ENCODE assay signal across 8 mouse cellular contexts in genomic region chr1:149832952-149833351, GRCm38 (mm10).
A peak's percentile ranks its signal among the peaks of the same experiment; 100 is the strongest.
DNase-seq lines count a peak whose midpoint lies in the region; ATAC-seq and TF ChIP-seq lines count a peak whose summit lies in the region.

No protein-coding gene starts in this region.

- no peak overlapping the region for H3K4me3 ChIP-seq in heart, adult 2 months
- H3K4me3 ChIP-seq in heart, embryonic 12.5 days: no peak overlapping the region
- no peak overlapping the region for H3K4me3 ChIP-seq in intestine, postnatal 0 days (ENCODE audit: low read depth, low read length)

- H3K4me1 ChIP-seq in heart, adult 2 months (ENCODE audit: control insufficient read depth, insufficient read depth, low read length): no peaks in the 10 kb centered on the region
- H3K4me1 ChIP-seq in heart, embryonic 12.5 days (replicated peaks): no peaks in the 10 kb centered on the region
- no peaks in the 10 kb centered on the region for H3K4me1 ChIP-seq in intestine, postnatal 0 days (replicated peaks; ENCODE audit: control insufficient read depth, insufficient read depth, low read length)

- no peak overlapping the region for H3K4me2 ChIP-seq in heart, embryonic 12.5 days
- H3K4me2 ChIP-seq in intestine, postnatal 0 days (replicated peaks; ENCODE audit: low read depth): no peak overlapping the region

- WGBS in heart, adult 2 months: 19% methylated on average over 2 of the region's 2 CpGs
- WGBS in heart, embryonic 12.5 days: 34% methylated on average over 2 of the region's 2 CpGs
- 23% methylated on average over 2 of the region's 2 CpGs for WGBS in intestine, postnatal 0 days

- no peaks in the 10 kb centered on the region for H3K27me3 ChIP-seq in heart, adult 2 months (ENCODE audit: control insufficient read depth, insufficient read depth, low read length)
- H3K27me3 ChIP-seq in heart, embryonic 12.5 days (replicated peaks): no peaks in the 10 kb centered on the region
- no peaks in the 10 kb centered on the region for H3K27me3 ChIP-seq in intestine, postnatal 0 days (replicated peaks; ENCODE audit: control insufficient read depth, insufficient read depth, low read length)

- DNase-seq in heart, adult 2 months: no peak
- peak; percentile 19 for DNase-seq in ES-CJ7 (ENCODE audit: low read depth, low spot score)
- DNase-seq in embryo, embryonic 9.5 days (ENCODE audit: extremely low spot score): peak; percentile 14
- peak; percentile 44 for DNase-seq in mesoderm, embryonic 11.5 days (ENCODE audit: low read depth, low spot score)
- no peak for DNase-seq in thymus, postnatal 10 days (ENCODE audit: low spot score in 2 of 2)
- no peak for DNase-seq in spleen, postnatal 10 days (ENCODE audit: low spot score in 2 of 2)

- H3K27ac ChIP-seq in heart, adult 2 months: no peak overlapping the region
- no peak overlapping the region for H3K27ac ChIP-seq in heart, embryonic 12.5 days (ENCODE audit: poor library complexity, severe bottlenecking)
- H3K27ac ChIP-seq in intestine, postnatal 0 days (ENCODE audit: low read depth, low read length): no peak overlapping the region

- no peak for TF ChIP-seq POLR2A in heart, adult 2 months (IDR thresholded peaks at IDR 0.05; ENCODE audit: insufficient read depth, low read depth, low read length)

- no peak overlapping the region for H3K9ac ChIP-seq in heart, adult 2 months (ENCODE audit: low read depth, low read length)
- H3K9ac ChIP-seq in heart, embryonic 12.5 days: no peak overlapping the region
- no peak overlapping the region for H3K9ac ChIP-seq in intestine, postnatal 0 days (ENCODE audit: low read depth, low read length)

- no peak for TF ChIP-seq EP300 in heart, adult 2 months (IDR thresholded peaks at IDR 0.05; ENCODE audit: insufficient read depth, low read depth, low read length)

- intact Hi-C loops in heart, adult 2 months (cut with DNase I): loop anchor here (1.0 to 10.0 kb wide), 2 partner anchors 433 to 542 kb away; no protein-coding TSS in a partner anchor

- no peak for ATAC-seq in heart, embryonic 12.5 days (ENCODE audit: insufficient number of reproducible peaks, low FRiP score)
- ATAC-seq in intestine, postnatal 0 days: 0 out of 2 replicates have a peak, but pooled peaks have one; percentile 49

- H3K79me2 ChIP-seq in heart, adult 2 months (replicated peaks; ENCODE audit: control insufficient read depth, insufficient read depth, low read length): no peaks in the 10 kb centered on the region

- TF ChIP-seq CTCF in heart, adult 2 months (IDR thresholded peaks at IDR 0.05): peak; percentile 80
- peak; percentile 77 for TF ChIP-seq CTCF in intestine, postnatal 0 days (IDR thresholded peaks at IDR 0.05; ENCODE audit: low read depth)

- H3K36me3 ChIP-seq in heart, adult 2 months (ENCODE audit: control insufficient read depth, insufficient read depth, low read length): no peaks in the 10 kb centered on the region
- H3K36me3 ChIP-seq in heart, embryonic 12.5 days: no peaks in the 10 kb centered on the region
- no peaks in the 10 kb centered on the region for H3K36me3 ChIP-seq in intestine, postnatal 0 days (ENCODE audit: control insufficient read depth, insufficient read depth)

- no peaks in the 10 kb centered on the region for H3K9me3 ChIP-seq in heart, embryonic 12.5 days (replicated peaks)
- H3K9me3 ChIP-seq in intestine, postnatal 0 days (ENCODE audit: control insufficient read depth): no peaks in the 10 kb centered on the region

Comparison
In these comparisons a context has a peak if more than half of its experiments do, and no peak if none do; other contexts are left out.
1. DNase-seq: peak in ES-CJ7 (single experiment), embryo, embryonic 9.5 days (single experiment) and mesoderm, embryonic 11.5 days (single experiment); none in heart, adult 2 months (0 of 2), thymus, postnatal 10 days (0 of 2) and spleen, postnatal 10 days (0 of 2).